Mouse (Mus musculus) embryo, embryonic 11 days (tissue): Measurements from ENCODE around the gene Pcnp.
"Not testable (repeated sequence)": the region's sequence is repeated elsewhere in the genome, so short reads cannot be mapped to it uniquely, and the experiment has no call there.

Experiments used
- DNase-seq: peaks from one replicate; pipeline ENCODE4 v3.0.0-alpha.2; 2015

The Pcnp gene

DNA sequence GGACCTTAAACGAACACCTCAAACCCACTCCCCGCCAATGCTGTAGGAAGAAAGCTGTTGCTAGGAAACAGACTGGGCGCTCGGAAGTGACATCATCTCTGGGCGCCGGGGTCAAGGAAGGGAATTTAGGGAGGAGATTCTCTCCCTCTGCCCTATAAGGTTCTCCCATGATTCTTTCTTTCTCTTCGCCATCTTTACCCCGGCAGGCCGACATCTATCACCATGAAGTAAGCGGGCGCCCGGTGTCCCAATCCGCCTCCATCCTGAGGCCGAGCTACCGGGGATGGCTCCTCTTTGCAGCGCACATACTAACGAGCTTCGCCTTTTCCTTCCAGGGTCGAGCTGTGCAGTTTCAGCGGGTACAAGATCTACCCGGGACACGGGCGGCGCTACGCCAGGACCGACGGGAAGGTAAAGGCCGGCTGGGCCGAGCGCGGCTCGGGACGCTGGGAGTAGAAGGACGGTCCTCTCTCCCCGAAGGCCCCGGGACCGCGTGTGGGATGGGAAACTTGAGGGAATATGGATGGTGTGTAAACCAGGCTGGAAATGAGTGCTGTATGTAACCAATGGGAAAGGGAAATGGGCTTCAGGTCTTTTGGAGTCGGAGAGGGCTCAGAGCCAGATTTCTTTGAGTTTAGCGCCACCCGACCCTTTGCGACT lies 63.2 kb downstream of the Pcnp start, which contains the start of gene Rpl24:
Rpl24 (plus strand) TSS at position 64 of the 660 bp plus-strand sequence.
- peak; percentile 94 for DNase-seq

DNA sequence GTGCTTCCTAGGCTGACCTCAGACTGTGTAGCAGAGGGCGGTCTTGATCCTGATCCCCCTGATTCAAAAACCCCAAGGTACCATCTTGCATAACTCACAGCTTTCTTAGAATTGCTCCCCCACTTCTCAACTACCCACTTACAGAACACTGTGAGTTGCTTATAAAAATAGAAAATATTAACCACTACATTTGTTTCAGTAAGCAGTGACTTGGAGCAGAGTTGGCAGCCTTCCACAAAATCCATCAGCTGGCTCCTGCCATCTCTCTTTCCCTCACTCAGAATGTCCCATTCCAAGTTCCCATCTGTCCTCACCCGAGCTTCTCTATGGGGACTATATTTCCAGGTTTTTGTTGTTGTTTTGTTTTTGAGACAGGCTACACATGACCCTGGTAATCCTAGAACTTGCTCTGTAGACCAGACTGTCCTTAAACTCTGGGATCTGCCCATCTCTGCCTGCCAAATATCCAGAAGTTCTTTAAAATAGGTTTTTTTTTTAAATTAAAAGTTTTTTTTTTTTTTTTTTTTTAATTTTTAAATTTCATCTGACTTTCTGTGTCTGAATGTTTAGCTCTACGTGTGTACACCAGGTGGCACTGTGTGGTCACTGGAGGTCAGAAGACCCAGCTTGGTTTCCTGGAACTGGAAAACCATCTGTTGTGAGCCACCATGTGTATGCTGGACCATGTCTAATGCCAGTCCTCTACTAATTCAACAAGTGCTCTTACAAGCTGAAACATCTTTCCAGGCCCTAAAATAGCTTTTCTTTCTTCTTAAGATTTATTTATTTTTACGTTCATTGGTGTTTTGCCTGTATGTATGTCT lies 65.2 kb downstream of the Pcnp start:
- DNase-seq: peak; percentile 66

DNA sequence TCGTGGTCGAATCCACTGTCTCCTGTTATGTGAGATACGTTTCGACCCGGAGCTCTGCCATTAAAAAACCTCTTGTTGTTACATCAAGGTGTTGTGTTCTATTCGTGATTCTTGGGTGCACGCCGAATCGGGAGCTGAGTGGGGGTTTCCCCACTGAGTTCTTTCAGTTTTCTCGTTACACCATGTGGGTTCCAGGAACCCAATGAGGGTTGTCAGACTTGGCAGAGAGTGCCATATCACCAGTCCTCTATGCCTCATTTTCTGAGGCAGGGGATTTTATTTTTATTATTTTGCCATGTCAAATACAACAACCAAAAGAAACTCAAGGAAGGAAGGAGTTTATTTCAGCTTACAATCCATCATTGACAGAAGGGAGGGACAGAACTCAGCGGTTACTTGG lies 66.5 kb downstream of the Pcnp start:
- DNase-seq: not testable (repeated sequence)
